Mouse (Mus musculus): ENCODE results near the gene Nucks1. TPM values are rescaled to one million over a fixed set of nuclear protein-coding genes. Genes with fewer than 3 reads are reported as not detected.

Nucks1 gene
- polyA plus RNA-seq, 1 experiment from 2014 or later: 67.1 TPM

GRCm38 (mm10) chr1:131946462-131947215, 36.3 kb downstream of the Nucks1 start:
- no peaks in the 10 kb centered on the region for H3K27me3 ChIP-seq (ENCODE audit: control insufficient read depth, insufficient read depth, low read length)
- 83% methylated on average over 11 of the region's 11 CpGs for WGBS
- H3K4me1 ChIP-seq (ENCODE audit: control insufficient read depth, insufficient read depth, low read length): no peaks in the 10 kb centered on the region; the same call in 1 of the 2 replicates

GRCm38 (mm10) chr1:131947997-131948525, 37.7 kb downstream of the Nucks1 start:
- no peak overlapping the region for H3K4me3 ChIP-seq (ENCODE audit: low read depth, low read length)
- 26% methylated on average over 1 of the region's 1 CpGs for WGBS
- no peak overlapping the region for H3K4me2 ChIP-seq (ENCODE audit: low read depth, low read length)
- H3K4me1 ChIP-seq (ENCODE audit: control insufficient read depth, insufficient read depth, low read length): no peaks in the 10 kb centered on the region; the same call in 1 of the 2 replicates
- no peaks in the 10 kb centered on the region for H3K27me3 ChIP-seq (ENCODE audit: control insufficient read depth, insufficient read depth, low read length)
- DNase-seq (ENCODE audit: low spot score): no peak
- ATAC-seq (replicated peaks; ENCODE audit: insufficient number of reproducible peaks, low FRiP score, low TSS enrichment, low read depth): no peak
- H3K9me3 ChIP-seq (replicated peaks; ENCODE audit: control insufficient read depth, low read length): no peaks in the 10 kb centered on the region
- H3K27ac ChIP-seq (replicated peaks; ENCODE audit: low read depth, low read length): no peak overlapping the region
- no peaks in the 10 kb centered on the region for H3K36me3 ChIP-seq (replicated peaks; ENCODE audit: control insufficient read depth, insufficient read depth, low read depth, low read length)
- no peak overlapping the region for H3K9ac ChIP-seq (replicated peaks; ENCODE audit: low read length)

More at GRCm38 (mm10) chr1:131946462-131947215, 36.3 kb downstream of the Nucks1 start:
- ATAC-seq (replicated peaks; ENCODE audit: insufficient number of reproducible peaks, low FRiP score, low TSS enrichment, low read depth): no peak
- H3K36me3 ChIP-seq (replicated peaks; ENCODE audit: control insufficient read depth, insufficient read depth, low read depth, low read length): no peaks in the 10 kb centered on the region
- H3K9ac ChIP-seq (replicated peaks; ENCODE audit: low read length): no peak overlapping the region
- no peak for DNase-seq (ENCODE audit: low spot score)
- H3K4me3 ChIP-seq (ENCODE audit: low read depth, low read length): no peak overlapping the region
- H3K9me3 ChIP-seq (replicated peaks; ENCODE audit: control insufficient read depth, low read length): no peaks in the 10 kb centered on the region
- no peak overlapping the region for H3K4me2 ChIP-seq (ENCODE audit: low read depth, low read length)
- no peak overlapping the region for H3K27ac ChIP-seq (replicated peaks; ENCODE audit: low read depth, low read length)

DNA sequence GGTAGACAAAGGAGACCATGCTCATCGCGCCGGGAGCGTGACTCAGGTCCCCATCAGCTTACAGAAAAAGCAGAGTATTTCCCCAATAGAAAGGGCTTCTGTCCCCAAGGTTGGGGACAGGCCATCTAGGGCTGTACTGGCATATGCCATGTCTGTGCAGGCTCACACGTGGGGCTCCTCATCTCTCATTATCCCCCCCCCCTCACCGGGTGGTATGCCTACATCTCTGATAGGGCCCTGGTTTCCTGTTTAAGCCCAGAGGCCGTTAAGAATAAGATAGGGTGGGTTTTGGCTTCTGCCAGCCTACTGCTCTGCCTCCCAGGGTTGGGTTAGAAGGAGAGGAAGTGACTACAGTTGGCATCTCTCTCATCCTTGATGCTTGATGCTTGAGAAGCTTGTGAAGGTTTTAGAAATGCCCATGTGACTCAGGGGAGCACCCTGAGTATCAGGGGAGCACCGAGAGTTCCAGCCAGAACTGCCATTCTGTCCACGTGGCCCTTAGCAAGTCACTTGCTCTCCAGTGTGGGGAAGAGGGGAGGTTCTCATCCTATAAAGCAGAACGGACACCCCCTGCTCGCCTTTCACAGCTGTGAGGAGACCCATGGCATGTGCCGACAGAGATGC, 44.0 kb downstream of the Nucks1 start:
- Histone ChIP-seq H3K4me3 (ENCODE audit: low read depth, low read length) (no peak overlapping the region), H3K9ac (replicated peaks; ENCODE audit: low read length) (no peak overlapping the region), H3K36me3 (replicated peaks; ENCODE audit: control insufficient read depth, insufficient read depth, low read depth, low read length) (no peaks in the 10 kb centered on the region), H3K9me3 (replicated peaks; ENCODE audit: control insufficient read depth, low read length) (no peaks in the 10 kb centered on the region), H3K27ac (replicated peaks; ENCODE audit: low read depth, low read length) (no peak overlapping the region), H3K27me3 (ENCODE audit: control insufficient read depth, insufficient read depth, low read length) (no peaks in the 10 kb centered on the region), H3K4me2 (ENCODE audit: low read depth, low read length) (no peak overlapping the region), H3K4me1 (ENCODE audit: control insufficient read depth, insufficient read depth, low read length) (no peaks in the 10 kb centered on the region)
- WGBS: 77% methylated on average over 12 of the region's 12 CpGs
- ATAC-seq (replicated peaks; ENCODE audit: insufficient number of reproducible peaks, low FRiP score, low TSS enrichment, low read depth) (no peak), DNase-seq (ENCODE audit: low spot score) (no peak)

DNA sequence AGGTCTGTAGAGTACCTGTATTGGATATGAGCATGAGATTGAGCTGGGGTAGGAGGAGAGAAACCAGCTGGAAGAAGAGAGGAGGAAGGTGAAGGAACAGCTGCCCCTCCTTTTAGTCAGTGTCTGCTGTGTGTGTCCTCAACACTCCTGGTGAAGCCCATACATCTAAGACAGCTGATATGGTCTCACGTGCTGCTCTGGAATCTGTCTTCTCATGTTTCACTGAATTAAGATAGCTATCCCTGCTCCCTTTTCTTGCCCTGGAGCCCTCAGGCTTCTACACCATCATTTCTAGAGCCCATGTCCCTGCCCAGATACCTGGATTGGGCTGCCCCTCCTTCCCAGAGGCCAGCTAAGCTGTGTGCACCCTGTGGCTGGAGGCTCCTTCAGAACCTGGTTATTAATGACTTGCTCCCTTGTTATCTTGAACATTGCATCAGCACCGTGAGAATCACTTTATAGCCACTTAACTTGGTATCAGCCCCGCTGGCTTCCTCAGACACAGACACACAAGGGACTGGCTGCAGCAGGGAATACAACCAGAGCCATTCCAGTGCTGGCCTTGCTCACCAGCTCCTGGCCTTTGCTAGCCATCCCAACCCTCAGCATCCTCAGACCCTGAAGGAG, 44.9 kb downstream of the Nucks1 start:
- no peak for ATAC-seq (replicated peaks; ENCODE audit: insufficient number of reproducible peaks, low FRiP score, low TSS enrichment, low read depth)
- H3K27ac ChIP-seq (replicated peaks; ENCODE audit: low read depth, low read length): no peak overlapping the region
- 50% methylated on average over 3 of the region's 3 CpGs for WGBS

GRCm38 (mm10) chr1:131957416-131957815, 47.1 kb downstream of the Nucks1 start:
- 73% methylated on average over 5 of the region's 5 CpGs for WGBS
- H3K36me3 ChIP-seq (replicated peaks; ENCODE audit: control insufficient read depth, insufficient read depth, low read depth, low read length): no peaks in the 10 kb centered on the region
- H3K9ac ChIP-seq (replicated peaks; ENCODE audit: low read length): no peak overlapping the region
- ATAC-seq (replicated peaks; ENCODE audit: insufficient number of reproducible peaks, low FRiP score, low TSS enrichment, low read depth): no peak
- H3K27me3 ChIP-seq (ENCODE audit: control insufficient read depth, insufficient read depth, low read length): peaks cover 3% of the 10 kb centered on the region; the same call in 1 of the 2 replicates
- no peak overlapping the region for H3K4me2 ChIP-seq (ENCODE audit: low read depth, low read length)
- H3K27ac ChIP-seq (replicated peaks; ENCODE audit: low read depth, low read length): no peak overlapping the region
- no peaks in the 10 kb centered on the region for H3K4me1 ChIP-seq (ENCODE audit: control insufficient read depth, insufficient read depth, low read length)
- H3K9me3 ChIP-seq (replicated peaks; ENCODE audit: control insufficient read depth, low read length): no peaks in the 10 kb centered on the region
- no peak for DNase-seq (ENCODE audit: low spot score)
- H3K4me3 ChIP-seq (ENCODE audit: low read depth, low read length): no peak overlapping the region

More for the DNA sequence above, 44.9 kb downstream of the Nucks1 start:
- no peak overlapping the region for H3K4me3 ChIP-seq (ENCODE audit: low read depth, low read length)
- DNase-seq (ENCODE audit: low spot score): no peak
- no peak overlapping the region for H3K9ac ChIP-seq (replicated peaks; ENCODE audit: low read length)
- H3K9me3 ChIP-seq (replicated peaks; ENCODE audit: control insufficient read depth, low read length): no peaks in the 10 kb centered on the region
- no peaks in the 10 kb centered on the region for H3K36me3 ChIP-seq (replicated peaks; ENCODE audit: control insufficient read depth, insufficient read depth, low read depth, low read length)
- no peaks in the 10 kb centered on the region for H3K4me1 ChIP-seq (ENCODE audit: control insufficient read depth, insufficient read depth, low read length)
- no peaks in the 10 kb centered on the region for H3K27me3 ChIP-seq (ENCODE audit: control insufficient read depth, insufficient read depth, low read length)
- no peak overlapping the region for H3K4me2 ChIP-seq (ENCODE audit: low read depth, low read length)

DNA sequence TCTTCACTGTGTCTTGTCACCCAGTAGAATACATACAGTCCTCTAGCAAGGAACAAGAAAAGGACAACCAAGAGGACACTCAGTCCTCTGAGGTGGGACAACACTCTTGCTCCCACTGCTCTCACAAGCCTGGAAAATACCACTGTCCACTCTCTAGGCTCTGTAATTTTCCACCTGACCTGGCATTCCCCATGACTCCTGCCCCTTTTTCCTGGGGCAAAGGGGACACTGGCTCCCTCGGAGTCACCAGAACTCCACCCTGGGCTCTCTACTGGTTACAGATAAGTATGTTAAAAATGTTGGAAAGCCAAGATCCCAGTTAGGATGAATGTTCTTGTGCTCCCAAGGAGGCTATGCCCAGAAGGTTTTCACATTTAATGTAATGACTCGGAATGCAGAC, 50.7 kb downstream of the Nucks1 start:
- Histone ChIP-seq H3K4me1 (ENCODE audit: control insufficient read depth, insufficient read depth, low read length) (no peaks in the 10 kb centered on the region; the same call in 1 of the 2 replicates), H3K4me2 (ENCODE audit: low read depth, low read length) (no peak overlapping the region), H3K36me3 (replicated peaks; ENCODE audit: control insufficient read depth, insufficient read depth, low read depth, low read length) (no peaks in the 10 kb centered on the region), H3K27ac (replicated peaks; ENCODE audit: low read depth, low read length) (no peak overlapping the region), H3K9ac (replicated peaks; ENCODE audit: low read length) (no peak overlapping the region), H3K4me3 (ENCODE audit: low read depth, low read length) (no peak overlapping the region), H3K27me3 (ENCODE audit: control insufficient read depth, insufficient read depth, low read length) (peaks cover 16% of the 10 kb centered on the region), H3K9me3 (replicated peaks; ENCODE audit: control insufficient read depth, low read length) (no peaks in the 10 kb centered on the region)
- DNase-seq (ENCODE audit: low spot score) (no peak), ATAC-seq (replicated peaks; ENCODE audit: insufficient number of reproducible peaks, low FRiP score, low TSS enrichment, low read depth) (no peak)
- 57% methylated on average over 2 of the region's 2 CpGs for WGBS

DNA sequence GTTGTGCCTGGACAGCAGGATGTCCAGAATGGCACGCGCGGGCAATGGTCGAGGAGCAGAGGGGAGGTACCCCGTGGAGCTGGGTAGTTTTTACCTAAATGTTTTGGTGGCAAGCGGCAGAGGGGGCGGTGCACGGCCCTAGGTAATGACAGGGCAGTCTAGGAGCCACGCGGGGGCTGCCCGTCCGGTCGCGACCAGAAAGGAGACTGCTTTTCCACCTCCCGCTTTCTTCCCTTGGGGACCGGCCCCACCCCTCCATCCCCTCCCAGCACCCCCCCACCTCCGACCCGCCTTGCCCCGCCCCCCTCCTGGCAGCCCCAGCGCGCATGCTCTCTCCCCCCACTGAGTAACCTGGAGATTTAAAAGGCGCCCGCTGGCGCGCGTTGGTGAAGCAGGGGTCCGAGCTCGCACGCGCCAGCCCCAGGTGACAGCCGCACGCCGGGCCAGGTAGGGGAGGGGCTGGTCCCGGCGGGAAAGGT, 52.3 kb downstream of the Nucks1 start, which contains the start of gene Slc45a3:
Gene Slc45a3, plus strand, starts transcription at position 362 of the 479 bp plus-strand sequence.
- H3K36me3 ChIP-seq (replicated peaks; ENCODE audit: control insufficient read depth, insufficient read depth, low read depth, low read length): no peaks in the 10 kb centered on the region
- H3K4me2 ChIP-seq (ENCODE audit: low read depth, low read length): peak within 1 kb of the TSS; percentile 100
- ATAC-seq (replicated peaks; ENCODE audit: insufficient number of reproducible peaks, low FRiP score, low TSS enrichment, low read depth) (peak; percentile 42; the same call in 1 of the 2 replicates), DNase-seq (ENCODE audit: low spot score) (peak; percentile 66)
- no peaks in the 10 kb centered on the region; the same call in 1 of the 2 replicates for H3K4me1 ChIP-seq (ENCODE audit: control insufficient read depth, insufficient read depth, low read length)
- H3K9me3 ChIP-seq (replicated peaks; ENCODE audit: control insufficient read depth, low read length): no peaks in the 10 kb centered on the region
- peak within 1 kb of the TSS; percentile 80 for H3K4me3 ChIP-seq (ENCODE audit: low read depth, low read length)
- H3K27me3 ChIP-seq (ENCODE audit: control insufficient read depth, insufficient read depth, low read length): peaks cover 18% of the 10 kb centered on the region
- 1% methylated on average over 35 of the region's 35 CpGs for WGBS
- peak within 1 kb of the TSS; percentile 72 for H3K9ac ChIP-seq (replicated peaks; ENCODE audit: low read length)
- H3K27ac ChIP-seq (replicated peaks; ENCODE audit: low read depth, low read length): no peak within 1 kb of the TSS
